Mouse (Mus musculus) G1E-ER4 (cell line): ENCODE data around the gene Ushbp1. TPM values are rescaled to one million over a fixed set of nuclear protein-coding genes. Genes with fewer than 3 reads are reported as not detected.

Experiments
- GATA1 ChIP-seq: IDR thresholded peaks from one replicate; pipeline ENCODE4 v1.8.0; 2012; ENCODE audit warnings: low read length, inconsistent platforms
- polyA plus RNA-seq: library from polyadenylated mRNA; stranded (reverse); fragments of >175 nt; gene quantifications from 2 replicates; pipeline ENCODE4 v1.2.3, GENCODE M21; 2012

Gene Ushbp1
- polyA plus RNA-seq, 1 experiment: 0.10 TPM

DNA sequence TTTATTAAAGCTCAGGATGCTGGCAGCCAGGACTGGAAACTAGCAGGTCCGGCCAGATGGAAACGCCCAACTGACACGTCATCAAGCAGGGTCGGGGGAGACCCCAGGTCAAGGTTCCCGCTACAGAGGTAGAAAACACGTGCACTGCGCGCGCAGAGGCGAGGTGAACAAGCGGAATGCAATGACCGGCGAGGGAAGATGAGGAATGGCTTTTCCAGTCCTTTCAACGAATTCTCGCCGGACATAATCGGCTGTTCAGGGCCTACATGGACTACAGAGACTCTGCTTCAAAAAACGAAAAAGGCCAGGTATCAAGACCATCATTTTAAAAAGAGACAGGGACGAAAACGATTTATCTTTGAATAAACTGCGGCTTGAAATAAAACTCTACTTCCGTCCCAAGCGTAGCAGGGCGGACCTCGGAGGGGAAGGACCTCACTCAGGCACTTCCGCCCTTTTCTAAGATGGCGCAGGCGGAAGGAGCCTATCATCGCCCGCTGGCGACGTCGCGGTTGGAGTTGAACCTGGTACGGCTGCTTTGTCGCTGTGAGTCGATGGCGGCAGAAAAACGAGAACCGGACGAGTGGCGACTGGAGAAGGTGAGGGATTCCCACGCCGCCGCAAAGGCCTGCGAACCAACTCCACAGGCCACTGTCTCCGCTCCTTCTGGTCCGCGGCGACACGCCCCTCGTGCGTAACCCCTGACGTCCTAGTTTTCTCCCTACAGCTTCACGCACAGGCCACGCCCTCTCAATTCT, 28.7 kb downstream of the Ushbp1 start, which contains the start of gene Use1:
TSS of gene Use1 (plus strand) at position 78 of the 758 bp plus-strand sequence.
- TF ChIP-seq GATA1: no peak

DNA sequence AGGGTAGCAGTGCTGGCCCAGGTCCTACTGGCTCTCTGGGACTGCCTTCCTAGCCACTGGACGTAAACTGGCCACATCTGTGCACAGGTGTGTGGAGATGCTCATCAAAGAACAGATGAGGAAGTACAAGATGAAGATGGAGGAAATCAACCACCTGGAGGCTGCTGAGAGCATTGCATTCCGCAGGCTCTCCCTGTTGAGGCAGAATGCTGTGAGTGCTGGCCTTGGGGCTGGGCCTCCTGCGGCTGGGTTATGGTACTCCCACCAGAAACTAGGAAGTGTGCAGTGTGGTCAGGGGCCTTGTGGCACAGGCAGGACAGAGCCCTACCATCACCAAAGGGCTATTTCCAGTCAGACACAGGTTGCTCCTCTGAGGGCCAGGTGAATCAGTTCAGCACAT, 37.6 kb downstream of the Ushbp1 start:
- TF ChIP-seq GATA1: no peak

DNA sequence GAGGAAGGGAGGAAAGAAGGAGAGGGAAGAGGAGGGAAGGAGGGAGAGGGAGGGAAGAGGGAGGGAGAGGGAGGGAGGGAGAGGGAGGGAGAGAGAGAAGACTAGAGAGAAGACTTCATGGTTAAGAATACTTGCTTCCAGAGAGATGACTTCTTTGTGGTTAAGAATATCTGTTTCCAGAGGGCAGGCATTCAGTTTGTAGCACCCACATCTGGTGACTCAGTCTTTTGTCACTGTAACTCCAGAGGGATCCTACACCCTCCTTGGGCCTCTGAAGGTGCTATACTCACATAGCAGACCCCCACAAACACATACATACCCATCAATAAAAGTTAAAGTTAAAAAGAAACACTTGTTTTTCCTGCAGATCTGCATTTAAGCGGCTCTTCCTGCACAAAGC, 44.1 kb downstream of the Ushbp1 start:
- no peak for TF ChIP-seq GATA1

DNA sequence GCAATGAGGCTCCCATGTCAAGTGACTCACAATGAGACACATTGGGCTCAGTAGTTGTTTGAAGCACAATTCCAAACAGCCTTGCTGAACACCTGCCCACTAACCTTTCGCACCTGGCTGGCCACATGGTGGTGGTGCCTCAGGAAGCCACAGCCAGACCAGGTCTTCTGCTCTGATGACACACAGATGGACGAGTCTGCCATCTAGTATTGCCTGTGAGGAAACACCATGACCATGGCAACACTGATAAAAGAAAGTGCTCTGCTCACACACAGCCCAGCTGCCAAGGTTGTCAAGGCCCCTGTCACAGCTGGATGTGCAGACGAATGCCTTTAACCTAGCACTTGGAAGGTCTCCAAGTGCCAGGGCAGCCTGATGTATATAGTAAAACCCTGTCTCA, 44.5 kb downstream of the Ushbp1 start:
- no peak for TF ChIP-seq GATA1

DNA sequence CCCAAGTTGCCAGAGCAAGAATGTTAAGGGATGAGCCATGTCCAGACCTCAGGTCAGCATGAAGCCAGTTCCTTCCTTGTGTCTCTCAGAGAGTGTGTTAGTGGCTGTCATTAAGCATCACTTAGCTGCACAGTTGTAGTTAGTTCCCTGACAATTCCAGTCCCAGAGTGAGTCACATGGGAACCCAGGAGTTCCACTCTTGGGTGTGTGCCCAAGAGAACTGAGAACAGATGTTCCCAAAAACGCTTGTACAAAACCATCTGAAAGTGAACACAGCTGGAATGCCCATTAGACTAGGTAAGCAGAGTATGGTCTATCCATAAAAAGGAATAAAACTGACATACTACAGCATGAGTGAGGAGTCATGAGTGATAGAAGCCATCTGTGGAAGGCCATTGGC, 49.0 kb downstream of the Ushbp1 start:
- TF ChIP-seq GATA1: no peak

DNA sequence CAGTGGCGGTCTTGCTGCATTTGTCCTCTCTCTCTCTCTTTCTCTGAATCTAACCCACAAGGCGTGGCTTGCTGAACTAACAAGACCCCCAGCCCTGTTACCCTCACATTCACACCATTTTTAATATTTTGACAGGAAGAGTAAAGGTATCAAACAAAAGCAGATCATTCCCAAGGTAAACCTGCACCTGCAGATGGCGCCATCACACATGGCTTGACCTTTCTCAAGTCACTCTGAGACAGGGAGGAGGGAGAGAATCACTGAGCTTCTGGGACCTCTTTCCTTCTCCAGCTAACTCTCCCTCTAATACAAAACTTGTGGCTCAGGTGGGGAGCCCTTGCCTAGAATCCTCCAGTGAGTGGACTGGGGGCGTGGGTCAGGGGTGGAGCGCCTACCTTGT, 55.0 kb downstream of the Ushbp1 start:
- TF ChIP-seq GATA1: no peak

Other genes starting within 250 kb of the Ushbp1 start
- gene Myo9b, start 123.1 kb downstream of the Ushbp1 start, polyA plus RNA-seq: 56.8 and 57.3 TPM in 2 replicates
- gene Haus8, start 122.9 kb downstream of the Ushbp1 start, polyA plus RNA-seq: 15.7 and 24.4 TPM in 2 replicates
- 183 and 196 TPM in 2 replicates for gene Use1, start 29.0 kb downstream of the Ushbp1 start, polyA plus RNA-seq
- 51.3 and 71.7 TPM in 2 replicates for gene Ocel1, start 24.5 kb downstream of the Ushbp1 start, polyA plus RNA-seq
- 63.4 and 72.0 TPM in 2 replicates for gene Nr2f6, start 13.8 kb downstream of the Ushbp1 start, polyA plus RNA-seq
- 146 and 153 TPM in 2 replicates for gene Babam1, start 1.1 kb upstream of the Ushbp1 start, polyA plus RNA-seq
- 39.7 and 50.9 TPM in 2 replicates for gene Ankle1, start 10.2 kb upstream of the Ushbp1 start, polyA plus RNA-seq
- gene Abhd8, start 67.9 kb upstream of the Ushbp1 start, polyA plus RNA-seq: 18.9 and 25.3 TPM in 2 replicates
- gene Mrpl34, start 69.2 kb upstream of the Ushbp1 start, polyA plus RNA-seq: 221 and 248 TPM in 2 replicates
- gene Dda1, start 73.4 kb upstream of the Ushbp1 start, polyA plus RNA-seq: 284 and 345 TPM in 2 replicates
- 1.1 and 1.2 TPM in 2 replicates for gene Ano8, start 90.2 kb upstream of the Ushbp1 start, polyA plus RNA-seq
- 40.9 and 51.0 TPM in 2 replicates for gene Gtpbp3, start 92.3 kb upstream of the Ushbp1 start, polyA plus RNA-seq
- gene Plvap, start 116.0 kb upstream of the Ushbp1 start, polyA plus RNA-seq: 1.9 and 2.4 TPM in 2 replicates
- not detected in 2 replicates for gene Ccdc194, start 129.9 kb upstream of the Ushbp1 start, polyA plus RNA-seq
- gene Bst2, start 141.7 kb upstream of the Ushbp1 start, polyA plus RNA-seq: 17.1 and 18.8 TPM in 2 replicates
- gene Mvb12a, start 147.1 kb upstream of the Ushbp1 start, polyA plus RNA-seq: 135 and 147 TPM in 2 replicates
- not detected in 2 replicates for gene Tmem221, start 163.1 kb upstream of the Ushbp1 start, polyA plus RNA-seq
- gene Nxnl1, start 170.8 kb upstream of the Ushbp1 start, polyA plus RNA-seq: not detected in 2 replicates
- not detected in 2 replicates for gene Slc27a1, start 173.1 kb upstream of the Ushbp1 start, polyA plus RNA-seq
- 435 and 550 TPM in 2 replicates for gene Pgls, start 196.4 kb upstream of the Ushbp1 start, polyA plus RNA-seq
- 7.9 and 8.6 TPM in 2 replicates for gene Fam129c, start 201.8 kb upstream of the Ushbp1 start, polyA plus RNA-seq
- gene Colgalt1, start 215.2 kb upstream of the Ushbp1 start, polyA plus RNA-seq: 41.9 and 53.0 TPM in 2 replicates